ENCODE assay signal across 14 mouse cellular contexts in the genomic region with DNA sequence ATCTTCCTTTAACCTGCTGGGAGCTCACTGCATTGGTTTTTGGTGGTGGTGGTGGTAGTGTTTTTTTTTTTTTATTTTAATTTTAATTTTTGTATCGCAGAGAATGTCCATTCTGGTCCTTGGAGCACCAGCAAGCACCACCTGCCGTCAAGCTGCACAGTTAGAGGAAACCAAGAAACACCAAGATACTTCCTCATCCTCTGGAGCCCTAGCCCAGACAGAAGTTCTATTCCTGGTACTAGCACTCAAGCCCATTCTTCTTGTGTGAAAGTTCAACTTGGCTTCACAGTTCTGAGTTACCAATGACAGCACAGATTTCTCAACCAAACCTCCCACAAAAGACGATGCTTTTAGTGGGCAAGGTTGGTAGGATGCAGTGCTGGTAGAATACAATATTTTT.
"Had no signal": no experiment of that assay in that cellular context is flagged by ENCODE, and none has a peak within 500 bp of the region (broad histone marks: within the 10 kb centered on the region; RNA-seq: fewer than 3 reads in every experiment).

No protein-coding gene starts in this region.

- H3K27ac ChIP-seq: left cerebral cortex, adult 2 months; limb, embryonic 10.5 days; liver, embryonic 15.5 days; macrophage; neural tube, embryonic 12.5 days had no signal

- DNase-seq: kidney, adult 8-10 months; kidney, postnatal 25 days; lung, adult 2 months; midbrain, embryonic 14.5 days; right cerebral cortex, postnatal 14 days; thymus, adult 18-20 months; thymus, postnatal 14 days had no signal

- H3K4me1 ChIP-seq: limb, embryonic 10.5 days; liver, embryonic 15.5 days; neural tube, embryonic 12.5 days had no signal

- H3K9me3 ChIP-seq: limb, embryonic 10.5 days; liver, embryonic 15.5 days; neural tube, embryonic 12.5 days had no signal

- H3K36me3 ChIP-seq: limb, embryonic 10.5 days; liver, embryonic 15.5 days; neural tube, embryonic 12.5 days had no signal

- H3K4me3 ChIP-seq: left cerebral cortex, adult 2 months; limb, embryonic 10.5 days; liver, embryonic 15.5 days; neural tube, embryonic 12.5 days had no signal

- H3K27me3 ChIP-seq: liver, embryonic 15.5 days; neural tube, embryonic 12.5 days had no signal

- H3K9ac ChIP-seq: liver, embryonic 15.5 days; neural tube, embryonic 12.5 days had no signal

- H3K4me2 ChIP-seq: liver, embryonic 11.5 days; liver, embryonic 15.5 days; neural tube, embryonic 12.5 days had no signal

- ATAC-seq: lung, postnatal 0 days had no signal
